Mouse (Mus musculus) G1E (cell line): ENCODE results near the gene Rhou. TPM values are rescaled to one million over a fixed set of nuclear protein-coding genes. Genes with fewer than 3 reads are reported as not detected.

Source experiments
- ATAC-seq: 2 replicates; pipeline ENCODE4 v1.8.0; 2016; ENCODE audit warnings: mild to moderate bottlenecking; ENCODE audit not compliant: insufficient number of reproducible peaks, poor library complexity, low FRiP score, severe bottlenecking; ENCODE audit errors: extremely low read depth
- DNase-seq: peaks from one replicate; pipeline ENCODE4 v3.0.0; 2012; ENCODE audit warnings: low spot score
- H3K27me3 ChIP-seq: 2 replicates; pipeline ENCODE4 v1.6.1; 2012; ENCODE audit warnings: mild to moderate bottlenecking, low read length, inconsistent platforms; ENCODE audit not compliant: insufficient read depth
- H3K36me3 ChIP-seq: replicated peaks from 2 replicates; pipeline ENCODE3; 2012; ENCODE audit warnings: mild to moderate bottlenecking, inconsistent platforms
- H3K4me1 ChIP-seq: 2 replicates; pipeline ENCODE4 v1.6.1; 2012; ENCODE audit warnings: low read depth, low read length, inconsistent platforms, mixed read lengths; ENCODE audit not compliant: insufficient read depth
- H3K4me3 ChIP-seq: 2 replicates; pipeline ENCODE4 v1.5.1; 2012; ENCODE audit warnings: low read depth, mild to moderate bottlenecking, inconsistent platforms, low read length, moderate library complexity, mixed read lengths
- H3K9me3 ChIP-seq: replicated peaks from 2 replicates; pipeline ENCODE4 v1.6.1; 2012; ENCODE audit warnings: inconsistent platforms
- CTCF ChIP-seq: IDR thresholded peaks from 2 replicates; pipeline ENCODE4 v1.5.1; 2012; ENCODE audit warnings: low read depth, low read length, inconsistent platforms, mixed read lengths
- GATA1 ChIP-seq: IDR thresholded peaks from 2 replicates; pipeline ENCODE4 v1.6.1; 2012; ENCODE audit warnings: borderline replicate concordance, low read length, inconsistent platforms, mixed read lengths
- GATA2 ChIP-seq: IDR thresholded peaks from 2 replicates; pipeline ENCODE4 v1.6.1; 2012; ENCODE audit warnings: low read depth, low read length, inconsistent platforms, borderline replicate concordance
- POLR2AphosphoS5 ChIP-seq: IDR thresholded peaks from 2 replicates; pipeline ENCODE4 v1.6.1; 2012; ENCODE audit warnings: low read depth, low read length, inconsistent platforms; ENCODE audit not compliant: insufficient replicate concordance
- TAL1 ChIP-seq: conservative IDR thresholded peaks from 2 replicates; pipeline ENCODE4 v1.6.1; 2012; ENCODE audit warnings: low read depth, low read length, inconsistent platforms, mixed read lengths
- polyA plus RNA-seq: library from polyadenylated mRNA; stranded (reverse); fragments of >175 nt; gene quantifications from 2 replicates; pipeline ENCODE4 v1.2.3, GENCODE M21; 2012
- total RNA-seq, 2 experiments: library from RNA; stranded (forward) in 1 of 2; stranded (reverse) in 1 of 2; fragments of 200-1000 nt in 1 of 2; fragments of >200 nt in 1 of 2; fragmentation: Nextera tagmentation in 1 of 2; gene quantifications; 2 replicates each; pipeline ENCODE4 v1.2.3; 2014 to 2017

The Rhou gene
- total and polyA plus RNA-seq, 3 experiments, result 0.16 TPM; not detected in 2

GRCm38 (mm10) chr8:123651390-123652098 lies 2.2 kb upstream of the Rhou start:
- no peaks in the 10 kb centered on the region for H3K36me3 ChIP-seq
- ATAC-seq (no peak), DNase-seq (no peak)
- H3K4me3 ChIP-seq, result no peak overlapping the region
- TF ChIP-seq TAL1 (no peak), GATA1 (no peak), GATA2 (no peak), POLR2AphosphoS5 (no peak), CTCF (no peak)
- H3K9me3 ChIP-seq, result peaks cover 46% of the 10 kb centered on the region
- no peaks in the 10 kb centered on the region for H3K4me1 ChIP-seq
- H3K27me3 ChIP-seq, result peaks cover under 1% of the 10 kb centered on the region; the same call in 1 of the 2 replicates

GRCm38 (mm10) chr8:123652641-123653040 lies 1.1 kb upstream of the Rhou start:
- ATAC-seq, result no peak

DNA sequence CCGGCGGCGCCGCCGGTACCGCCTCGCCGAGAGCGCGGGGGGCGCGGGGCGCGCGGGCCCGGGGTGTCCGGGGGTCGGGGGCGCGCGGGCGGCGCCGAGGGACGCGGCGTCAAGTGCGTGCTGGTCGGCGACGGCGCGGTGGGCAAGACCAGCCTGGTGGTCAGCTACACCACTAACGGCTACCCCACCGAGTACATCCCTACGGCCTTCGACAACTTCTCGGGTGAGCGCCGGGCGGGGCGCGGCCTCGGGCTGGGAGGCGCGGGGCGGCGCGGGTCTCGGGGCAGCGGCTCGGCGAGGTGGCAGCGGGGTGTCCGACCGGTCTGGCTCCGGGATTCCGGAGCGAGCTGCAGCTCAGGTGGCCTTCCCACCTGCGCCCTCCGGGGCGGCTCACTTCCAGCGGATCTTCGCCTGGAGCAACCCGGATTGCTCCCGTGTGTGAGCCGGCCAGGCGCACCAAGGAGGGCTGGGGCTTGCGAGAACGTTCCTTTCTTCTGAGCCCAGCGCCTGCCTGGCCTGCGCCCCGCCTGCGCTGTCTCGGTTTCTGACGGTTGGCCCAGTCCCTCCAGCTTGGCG lies 353 bp downstream of the Rhou start:
- Histone ChIP-seq H3K9me3 (peaks cover 52% of the 10 kb centered on the region), H3K4me3 (no peak overlapping the region; the same call in 1 of the 2 replicates), H3K4me1 (no peaks in the 10 kb centered on the region), H3K36me3 (no peaks in the 10 kb centered on the region), H3K27me3 (no peaks in the 10 kb centered on the region)
- ATAC-seq (no peak), DNase-seq (no peak)
- TF ChIP-seq GATA2 (no peak), GATA1 (no peak), CTCF (no peak), TAL1 (no peak)

More at GRCm38 (mm10) chr8:123652641-123653040, 1.1 kb upstream of the Rhou start:
- DNase-seq, result no peak
- Histone ChIP-seq H3K27me3 (no peaks in the 10 kb centered on the region), H3K9me3 (peaks cover 49% of the 10 kb centered on the region), H3K4me1 (no peaks in the 10 kb centered on the region), H3K36me3 (no peaks in the 10 kb centered on the region), H3K4me3 (no peak overlapping the region)
- TF ChIP-seq GATA2 (no peak), CTCF (no peak), POLR2AphosphoS5 (no peak), GATA1 (no peak), TAL1 (no peak)

- no peak overlapping the region for H3K4me3 ChIP-seq
- H3K27me3 ChIP-seq, result no peaks in the 10 kb centered on the region
- peaks cover 55% of the 10 kb centered on the region for H3K9me3 ChIP-seq
- H3K36me3 ChIP-seq, result no peaks in the 10 kb centered on the region
- no peaks in the 10 kb centered on the region for H3K4me1 ChIP-seq
- DNase-seq (no peak), ATAC-seq (no peak)
- TF ChIP-seq POLR2AphosphoS5, result no peak
Observed at GRCm38 (mm10) chr8:123654763-123655162, 1.0 kb downstream of the Rhou start.

DNA sequence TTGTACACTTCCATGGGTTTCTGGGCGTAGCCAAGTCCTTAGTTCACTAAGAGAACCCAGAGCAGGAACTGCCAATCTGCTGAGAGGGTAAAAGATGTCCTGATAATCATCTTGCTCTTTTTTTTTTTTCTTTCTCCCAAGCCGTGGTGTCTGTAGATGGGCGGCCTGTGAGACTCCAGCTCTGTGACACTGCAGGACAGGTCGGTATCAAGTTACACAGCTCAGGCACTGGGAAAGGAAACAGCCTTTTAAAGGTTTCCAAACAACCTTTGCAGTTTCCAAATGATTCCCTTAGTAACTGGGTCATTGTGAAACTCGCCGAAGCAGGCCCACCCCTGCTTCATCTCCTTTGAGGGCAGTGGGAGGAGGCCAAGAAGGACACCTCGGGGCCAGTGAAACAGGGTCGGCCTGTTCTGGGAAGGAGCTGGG lies 1.6 kb downstream of the Rhou start:
- TF ChIP-seq POLR2AphosphoS5, result no peak
- TF ChIP-seq TAL1, result no peak
- no peak for TF ChIP-seq GATA1
- TF ChIP-seq CTCF, result no peak
- TF ChIP-seq GATA2, result no peak
- DNase-seq (no peak), ATAC-seq (no peak)

GRCm38 (mm10) chr8:123657826-123658225 lies 4.1 kb downstream of the Rhou start:
- ATAC-seq (no peak), DNase-seq (no peak)
- Histone ChIP-seq H3K4me1 (no peaks in the 10 kb centered on the region), H3K4me3 (no peak overlapping the region), H3K36me3 (no peaks in the 10 kb centered on the region), H3K27me3 (no peaks in the 10 kb centered on the region), H3K9me3 (peaks cover 65% of the 10 kb centered on the region)
- TF ChIP-seq GATA1, result no peak
- no peak for TF ChIP-seq GATA2
- no peak for TF ChIP-seq POLR2AphosphoS5
- no peak for TF ChIP-seq TAL1
- TF ChIP-seq CTCF, result no peak

More for the DNA sequence above, 1.6 kb downstream of the Rhou start:
- Histone ChIP-seq H3K9me3 (peaks cover 58% of the 10 kb centered on the region), H3K36me3 (no peaks in the 10 kb centered on the region), H3K4me1 (no peaks in the 10 kb centered on the region), H3K27me3 (no peaks in the 10 kb centered on the region), H3K4me3 (no peak overlapping the region)

DNA sequence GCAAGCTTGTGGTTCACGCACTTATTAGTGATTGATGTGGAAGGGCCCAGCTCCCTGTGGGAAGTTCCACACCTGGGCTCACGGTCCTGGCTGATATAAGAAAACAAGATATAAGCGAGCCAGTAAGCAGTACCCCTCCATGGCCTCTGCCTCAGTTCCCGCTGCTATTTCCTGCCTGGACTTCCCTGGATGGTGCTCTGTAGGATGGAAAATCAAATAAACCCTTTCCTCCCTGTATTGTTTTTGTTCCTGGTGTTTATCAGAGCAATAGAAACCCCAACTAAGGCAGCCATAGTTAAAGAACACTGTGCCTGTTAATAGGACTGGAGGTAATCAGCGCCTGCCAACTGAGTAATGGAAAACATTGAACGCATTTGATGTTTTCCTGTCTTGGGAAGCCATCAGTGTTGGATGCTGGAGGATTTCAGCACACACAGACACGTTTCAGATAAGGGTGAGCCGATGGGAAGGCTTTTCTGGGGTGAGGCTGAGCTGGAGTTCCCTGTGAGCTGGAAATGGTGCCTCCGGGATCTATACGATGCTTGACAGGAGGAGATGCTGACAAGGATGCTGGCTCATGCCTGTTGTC lies 5.8 kb downstream of the Rhou start:
- TF ChIP-seq GATA1, result no peak
- no peak for TF ChIP-seq POLR2AphosphoS5
- no peak for TF ChIP-seq TAL1
- no peak for TF ChIP-seq CTCF
- no peak for TF ChIP-seq GATA2
- DNase-seq (no peak), ATAC-seq (no peak)
- H3K36me3 ChIP-seq, result no peaks in the 10 kb centered on the region
- H3K4me1 ChIP-seq, result no peaks in the 10 kb centered on the region
- no peaks in the 10 kb centered on the region for H3K27me3 ChIP-seq
- no peak overlapping the region for H3K4me3 ChIP-seq
- peaks cover 61% of the 10 kb centered on the region for H3K9me3 ChIP-seq
